Mouse (Mus musculus) mesoderm, embryonic 11.5 days (tissue): ENCODE results near the gene Myo10.

Experiments used
- DNase-seq: peaks from one replicate; pipeline ENCODE4 v3.0.0-alpha.2; 2012; ENCODE audit warnings: low read depth, low spot score

Myo10 gene

DNA sequence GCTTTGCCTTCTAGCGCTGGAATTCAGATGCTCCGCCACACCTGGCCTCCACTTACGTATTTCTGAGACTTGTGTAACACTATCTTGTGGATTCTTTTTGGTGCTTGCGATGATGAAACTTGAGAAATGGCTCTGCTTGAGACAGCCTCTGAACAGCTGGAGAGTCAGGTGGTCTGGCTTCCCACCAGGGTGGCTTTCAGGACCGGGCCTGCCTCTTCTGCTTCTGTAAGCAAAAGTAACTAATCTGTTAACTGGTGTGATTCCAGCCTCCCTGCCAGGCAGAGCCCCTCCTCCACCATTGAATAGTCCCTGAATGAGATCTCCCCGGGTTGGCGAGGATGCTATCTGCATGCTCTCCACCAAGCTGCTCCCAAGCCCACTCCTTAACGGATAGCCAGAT is 140.0 kb downstream of the Myo10 start:
- peak; percentile 71 for DNase-seq

DNA sequence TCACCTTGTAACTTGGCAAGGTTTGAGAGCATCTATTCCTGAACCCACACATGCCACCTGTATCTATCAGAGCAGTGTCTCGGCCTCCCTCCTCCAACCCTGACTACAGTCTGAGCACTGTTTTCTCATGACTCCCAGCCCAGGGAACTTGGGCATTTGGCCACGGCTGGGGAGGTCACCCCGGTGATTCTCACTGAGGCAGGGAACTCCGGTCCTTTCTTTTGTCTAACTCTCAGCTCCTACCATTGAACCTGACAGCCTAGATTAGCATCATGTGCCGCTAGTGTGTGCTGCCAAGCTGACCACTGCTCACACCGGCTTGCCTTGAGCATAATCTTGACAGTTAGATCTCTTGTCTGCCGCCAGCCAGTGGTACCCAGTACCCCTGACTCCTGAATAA is 140.8 kb downstream of the Myo10 start:
- no peak for DNase-seq

DNA sequence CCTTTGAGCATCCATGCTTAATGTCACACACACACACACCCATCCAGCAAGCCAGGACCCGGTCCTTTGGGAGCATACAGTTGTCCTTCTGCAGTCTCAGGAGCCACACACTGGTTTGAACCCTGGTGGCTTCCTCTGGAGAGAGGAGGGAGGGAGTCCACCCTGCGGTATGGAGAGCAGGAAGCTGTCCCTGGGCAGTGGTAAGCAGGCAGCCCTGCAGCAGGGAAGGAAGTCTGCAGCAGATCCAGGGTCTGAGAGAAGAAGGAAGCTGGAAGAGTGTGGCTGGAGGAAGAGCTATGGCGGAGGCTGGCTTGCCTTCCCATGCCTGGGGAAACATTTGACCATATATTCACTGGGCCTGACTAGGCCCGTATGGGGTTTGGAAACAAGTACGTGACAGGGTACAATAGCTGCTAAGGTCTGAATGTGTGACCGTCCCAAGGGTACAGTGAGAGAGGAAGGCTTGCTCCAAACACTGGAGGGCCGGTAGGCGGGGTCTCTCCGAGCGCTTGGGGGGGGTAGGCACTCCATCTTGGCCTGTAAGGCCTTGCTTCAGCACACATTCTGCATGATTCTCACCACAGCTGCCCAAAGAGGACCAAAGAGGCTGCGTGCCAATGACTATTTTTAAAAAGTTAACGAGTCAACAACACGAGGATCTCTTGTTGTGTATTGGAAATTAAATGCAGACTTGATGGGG is 142.5 kb downstream of the Myo10 start:
- no peak for DNase-seq

DNA sequence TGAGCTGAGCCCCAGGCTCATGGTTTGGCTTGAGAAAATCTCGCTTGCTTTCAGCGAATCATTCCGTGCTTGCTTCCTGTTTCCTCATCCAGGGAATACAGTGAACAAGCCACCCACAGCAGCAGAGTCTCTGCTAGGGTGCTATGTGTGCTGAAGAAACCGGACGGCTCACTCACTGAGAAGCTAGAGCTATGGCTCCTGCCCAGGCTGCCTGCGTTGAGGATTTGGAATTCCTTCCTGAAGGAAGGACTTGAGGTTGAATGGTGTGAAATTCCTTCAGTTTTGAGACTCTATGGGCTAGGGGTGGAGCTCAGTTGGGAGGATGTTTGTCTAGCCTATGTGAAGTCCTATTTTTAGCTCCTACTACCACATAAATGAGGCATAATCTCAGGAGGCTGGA is 145.5 kb downstream of the Myo10 start:
- no peak for DNase-seq

DNA sequence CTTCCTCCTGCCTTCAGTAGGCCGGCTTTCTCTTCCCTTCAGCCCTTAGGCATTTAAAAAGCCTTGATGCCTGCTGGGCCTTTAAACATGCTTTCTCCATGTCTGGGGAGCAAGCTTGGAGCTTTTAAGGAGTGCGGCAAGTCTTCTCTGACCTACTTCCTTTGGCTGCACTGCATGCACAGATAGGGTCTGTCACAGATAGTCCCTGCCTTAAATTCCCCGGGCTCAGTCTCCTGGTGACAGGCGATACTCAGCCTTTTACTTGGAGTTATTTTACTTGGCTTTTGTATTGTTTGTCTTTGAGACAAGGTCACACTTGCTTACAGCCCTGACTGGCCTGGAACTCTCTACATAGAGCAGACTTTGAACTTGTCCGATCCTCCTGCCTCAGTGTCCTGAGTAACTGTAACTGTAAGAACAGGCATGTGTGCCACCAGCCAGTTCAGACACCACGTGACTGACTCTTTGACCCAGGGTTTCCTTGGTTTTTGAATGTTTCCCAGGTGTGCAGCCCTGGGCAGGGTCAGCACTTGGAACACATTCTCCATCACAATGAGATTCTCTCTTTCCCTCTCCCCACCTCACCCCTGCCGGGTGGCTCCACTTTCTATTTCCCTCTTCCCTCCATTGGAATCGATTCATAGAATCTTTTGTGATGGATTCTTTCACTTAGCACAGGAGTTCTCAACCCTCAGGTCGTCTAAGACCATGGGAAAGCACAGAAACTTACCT is 147.4 kb downstream of the Myo10 start:
- no peak for DNase-seq

DNA sequence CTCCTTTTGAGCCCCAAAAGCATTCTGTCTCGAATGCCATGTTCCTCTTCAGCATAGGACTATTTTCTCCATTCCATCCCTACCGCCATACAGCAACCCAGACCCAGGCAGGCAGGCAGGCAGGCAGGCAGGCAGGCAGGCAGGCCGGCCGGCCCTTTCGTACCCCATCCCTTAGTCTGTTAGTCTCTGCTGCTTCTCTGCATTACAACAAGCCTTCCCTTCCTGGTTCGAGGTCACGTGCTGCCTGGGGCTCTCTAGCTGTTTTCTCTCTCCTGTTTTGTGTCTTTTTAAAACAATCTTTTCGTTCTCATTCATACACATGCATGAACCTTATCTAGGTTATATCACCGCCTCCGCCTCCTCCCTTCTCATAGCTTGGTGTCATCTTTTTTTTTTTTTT is 149.5 kb downstream of the Myo10 start:
- no peak for DNase-seq

DNA sequence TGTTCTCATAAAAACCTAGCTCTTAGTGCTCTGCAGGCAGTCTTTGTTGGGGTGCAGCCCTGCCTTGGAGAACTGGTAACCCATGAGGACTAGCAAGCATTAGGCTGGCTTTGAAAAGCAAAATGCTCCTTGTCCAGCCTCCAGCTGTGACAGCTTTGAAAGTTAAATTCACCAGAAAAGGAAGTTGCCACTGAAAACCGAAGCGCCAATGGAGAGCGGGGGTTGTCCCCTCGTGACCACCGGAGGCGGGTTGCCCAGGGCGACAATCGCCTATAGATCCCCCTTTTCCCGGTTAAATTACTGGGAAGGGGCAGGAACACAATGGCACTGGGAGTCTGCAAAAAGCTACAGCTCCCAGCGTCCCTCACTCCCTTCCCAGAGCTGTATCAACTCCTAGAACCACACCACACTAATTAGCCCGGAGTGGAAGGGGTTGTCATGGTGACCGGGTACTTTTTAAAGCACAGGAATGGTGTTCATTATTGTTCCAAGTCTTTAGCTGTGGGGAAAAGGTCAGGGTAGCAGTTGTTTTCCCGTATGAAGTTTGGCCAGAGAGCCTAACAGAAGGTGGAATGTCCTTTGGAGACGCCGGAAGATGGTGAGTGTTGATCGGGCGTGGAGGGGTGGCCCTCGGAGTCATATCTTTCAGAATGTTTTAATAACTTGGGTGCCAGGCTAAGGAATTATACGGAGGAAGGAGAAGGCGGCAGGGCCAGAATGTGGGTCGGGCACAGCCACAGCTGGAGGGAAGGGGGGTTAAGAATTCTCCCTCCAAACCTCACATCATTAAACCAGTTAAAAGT is 151.6 kb downstream of the Myo10 start:
- DNase-seq: peak; percentile 91

DNA sequence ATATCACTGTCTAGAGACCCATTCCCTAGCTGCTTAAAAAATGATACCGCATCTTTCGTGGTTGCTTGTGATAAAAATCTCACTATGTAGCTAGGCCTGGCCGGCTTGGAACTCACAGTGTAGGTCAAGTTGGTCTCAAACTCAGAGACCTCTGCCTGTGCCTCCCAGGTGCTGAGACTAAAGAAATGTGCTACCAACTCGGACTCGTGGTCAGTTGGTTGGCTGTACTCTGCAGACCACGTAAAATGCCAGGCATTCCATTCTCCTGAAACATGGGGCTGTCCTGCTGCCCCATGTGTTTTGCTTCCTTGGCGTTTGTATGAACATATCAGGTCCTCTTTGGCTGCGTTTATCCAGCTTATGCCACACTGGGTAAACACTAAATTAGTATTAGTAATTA is 156.6 kb downstream of the Myo10 start:
- DNase-seq: no peak

DNA sequence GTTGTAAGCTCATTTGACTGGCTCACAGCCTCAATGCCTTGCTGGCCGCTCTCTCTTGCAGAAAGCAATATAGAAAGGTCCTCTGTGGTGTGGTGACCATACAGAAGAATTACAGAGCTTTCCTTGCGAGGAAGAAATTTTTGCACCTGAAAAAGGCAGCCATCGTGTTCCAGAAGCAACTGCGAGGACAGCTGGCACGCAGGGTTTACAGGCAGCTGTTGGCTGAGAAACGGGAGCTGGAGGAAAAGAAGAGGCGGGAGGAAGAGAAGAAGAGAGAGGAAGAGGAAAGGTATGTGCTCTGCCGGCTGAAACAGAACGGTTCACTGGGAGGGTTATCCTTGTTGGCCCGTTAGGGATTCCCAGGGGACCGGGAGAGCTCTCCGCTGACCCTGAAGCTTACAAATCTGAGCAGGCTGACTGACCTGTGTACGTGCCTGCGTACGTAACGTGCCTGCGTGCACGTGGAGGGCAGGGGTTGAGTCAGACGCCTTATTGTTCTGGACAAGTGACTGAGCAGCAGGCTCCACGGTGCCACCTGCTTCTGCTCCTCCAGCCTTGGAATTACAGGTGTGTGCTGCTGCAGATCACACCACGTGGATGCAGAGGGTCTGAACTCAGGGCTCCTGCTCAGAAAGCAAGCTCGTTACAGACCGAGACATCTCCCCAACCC is 157.3 kb downstream of the Myo10 start:
- DNase-seq: no peak

DNA sequence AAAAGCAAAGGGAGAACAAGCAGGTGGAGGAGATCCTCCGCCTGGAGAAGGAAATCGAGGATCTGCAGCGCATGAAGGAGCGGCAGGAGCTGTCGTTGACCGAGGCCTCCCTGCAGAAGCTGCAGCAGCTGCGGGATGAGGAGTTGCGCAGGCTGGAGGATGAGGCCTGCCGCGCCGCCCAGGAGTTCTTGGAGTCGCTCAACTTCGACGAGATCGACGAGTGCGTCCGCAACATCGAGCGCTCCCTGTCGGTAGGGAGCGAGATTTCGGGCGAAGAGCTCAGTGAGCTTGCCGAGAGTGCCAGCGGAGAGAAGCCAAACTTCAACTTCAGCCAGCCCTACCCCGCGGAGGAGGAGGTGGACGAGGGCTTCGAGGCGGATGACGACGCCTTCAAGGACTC is 158.7 kb downstream of the Myo10 start:
- DNase-seq: no peak

DNA sequence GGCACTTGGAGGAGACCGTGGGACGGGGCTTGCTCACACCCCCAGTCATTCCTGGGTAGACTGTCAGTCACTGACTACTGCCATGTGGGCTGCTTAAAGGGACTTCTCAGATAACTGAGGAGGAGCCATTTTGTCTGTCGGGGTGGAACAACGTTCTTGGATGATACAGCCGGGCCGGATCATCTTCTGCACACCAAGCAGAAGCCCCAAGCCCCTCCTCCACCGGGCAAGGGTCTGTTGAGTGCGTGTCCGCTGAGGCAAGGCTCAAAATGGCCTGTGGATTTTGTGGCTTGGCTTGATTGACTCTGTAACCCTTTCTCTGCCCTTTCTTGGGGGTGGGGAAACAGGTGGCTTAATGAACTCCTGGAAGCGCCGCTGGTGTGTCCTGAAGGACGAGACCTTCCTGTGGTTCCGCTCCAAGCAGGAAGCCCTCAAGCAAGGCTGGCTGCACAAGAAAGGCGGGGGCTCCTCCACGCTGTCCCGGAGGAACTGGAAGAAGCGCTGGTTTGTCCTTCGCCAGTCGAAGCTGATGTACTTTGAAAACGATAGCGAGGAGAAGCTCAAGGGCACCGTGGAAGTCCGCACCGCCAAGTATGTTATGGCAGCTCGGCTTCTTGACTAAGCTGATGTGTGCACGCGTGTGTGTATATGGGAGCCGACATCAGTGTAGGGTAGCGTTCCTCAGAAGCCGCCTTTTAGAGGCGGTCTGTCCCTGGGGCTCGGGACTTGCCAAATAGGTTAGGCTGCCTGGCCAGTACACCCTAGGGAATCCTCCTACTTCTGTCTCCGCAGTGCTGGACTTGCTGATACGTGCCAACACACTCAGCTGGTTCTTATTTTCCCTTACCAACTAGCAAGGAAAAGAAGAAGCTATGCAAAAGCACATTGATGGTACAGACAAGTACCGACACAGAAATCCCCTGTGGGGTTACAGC is 163.4 kb downstream of the Myo10 start:
- DNase-seq: no peak

DNA sequence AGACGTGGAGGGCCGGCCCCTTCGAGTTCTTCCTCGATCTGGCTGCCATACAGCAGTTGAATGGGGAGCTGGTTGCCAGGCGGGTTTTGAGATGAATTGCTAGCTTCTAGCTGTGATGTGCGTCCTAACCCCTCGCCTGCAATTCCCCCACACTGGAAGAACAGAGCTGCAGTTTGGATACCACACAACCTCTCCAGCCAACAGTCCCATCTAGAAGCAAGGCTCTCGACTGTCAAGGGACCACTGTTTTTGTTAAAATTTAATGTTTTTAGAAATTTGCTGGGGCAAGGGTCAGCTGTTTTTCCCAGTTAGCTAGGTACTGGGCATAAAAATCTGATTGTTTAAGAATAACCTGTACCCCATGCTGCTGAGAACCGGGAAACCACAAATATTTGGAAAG is 165.1 kb downstream of the Myo10 start:
- DNase-seq: no peak

DNA sequence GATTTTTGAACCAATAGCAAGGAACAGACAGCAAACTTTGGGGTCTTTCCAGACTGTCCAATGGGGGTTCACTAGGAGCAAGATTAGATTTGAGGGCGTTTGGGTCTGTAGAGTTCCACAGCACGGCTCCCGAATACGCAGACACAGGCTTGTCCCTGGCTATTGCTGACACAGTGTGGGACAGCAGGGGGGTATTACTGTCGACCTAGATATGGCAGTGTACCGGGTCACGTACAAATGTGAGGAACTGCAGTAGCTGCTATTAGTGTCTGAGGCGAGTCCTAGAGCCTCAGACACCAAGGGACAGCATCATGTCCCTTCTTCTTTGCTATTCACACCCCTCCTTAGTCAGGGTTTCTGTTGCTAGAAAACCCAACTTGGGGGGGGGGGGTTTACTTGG is 165.6 kb downstream of the Myo10 start:
- DNase-seq: no peak

DNA sequence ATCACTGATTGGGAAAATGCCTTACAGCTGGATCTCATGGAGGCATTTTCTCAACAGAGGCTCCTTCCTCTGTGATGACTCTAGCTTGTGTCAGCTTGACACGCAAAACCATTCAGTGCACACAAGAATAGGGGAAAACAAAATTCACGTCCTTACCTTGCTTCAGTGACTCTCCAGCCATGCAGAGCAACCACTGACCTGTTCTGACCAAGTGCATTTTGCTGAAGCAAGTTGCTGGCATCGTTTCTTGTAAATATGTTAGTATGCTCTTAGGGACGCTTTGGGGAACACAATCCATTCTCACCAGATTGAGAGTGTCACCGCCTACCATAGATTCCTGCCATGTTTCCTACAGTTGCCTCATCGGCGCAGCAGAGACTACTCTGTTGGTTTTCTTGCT is 166.2 kb downstream of the Myo10 start:
- no peak for DNase-seq

DNA sequence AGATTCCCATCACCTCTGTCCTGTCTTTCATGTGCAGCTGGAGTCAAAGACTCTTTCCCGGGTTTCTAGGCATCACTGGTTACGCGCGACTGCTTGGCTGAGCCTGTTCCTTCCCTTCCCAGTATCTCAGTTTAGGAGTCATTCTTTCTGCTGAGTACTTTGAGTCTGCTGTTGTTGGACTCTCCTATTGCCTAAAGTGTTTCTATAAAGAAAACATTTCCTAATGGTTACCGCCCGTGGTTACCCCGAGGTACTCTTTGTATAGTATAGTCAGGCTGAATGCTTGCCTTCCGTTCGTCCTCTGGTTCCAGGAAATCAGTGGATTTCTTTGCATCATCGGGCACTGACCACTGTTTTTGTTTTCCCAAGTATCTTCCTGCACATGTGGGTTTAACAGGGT is 166.9 kb downstream of the Myo10 start:
- DNase-seq: no peak

DNA sequence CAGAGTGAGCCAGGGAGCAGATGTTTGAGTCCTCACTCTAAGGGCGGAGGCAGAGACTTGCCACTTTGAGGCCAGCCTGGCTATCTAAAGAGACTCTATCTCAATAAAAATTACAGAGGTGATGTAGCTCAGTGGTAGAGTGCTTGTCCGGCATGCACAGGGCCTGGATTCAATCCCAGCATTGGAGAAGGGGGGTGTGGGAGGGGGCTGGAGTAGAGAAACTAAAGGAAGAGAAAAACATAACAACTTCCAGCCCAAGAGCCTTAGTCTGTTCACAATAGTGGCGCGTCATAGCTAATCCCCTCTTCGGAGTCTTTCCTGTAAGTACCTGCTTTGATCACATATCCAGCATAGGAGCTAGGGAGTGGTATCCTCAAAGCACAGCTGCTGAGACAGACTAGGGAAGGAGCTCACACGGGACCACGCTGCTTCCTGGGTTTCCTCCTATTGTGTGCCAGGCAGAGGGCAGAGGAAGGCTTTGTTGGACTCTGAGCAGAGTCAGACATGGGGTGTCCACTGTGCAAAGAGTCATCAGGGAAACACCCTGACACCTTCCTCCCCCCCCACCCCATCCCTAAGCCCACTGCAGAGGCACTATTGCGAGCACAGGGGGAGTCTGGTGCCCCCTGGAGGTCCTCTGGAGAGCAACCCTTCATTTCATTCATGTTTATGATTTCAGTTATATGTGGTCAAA is 169.5 kb downstream of the Myo10 start:
- no peak for DNase-seq

DNA sequence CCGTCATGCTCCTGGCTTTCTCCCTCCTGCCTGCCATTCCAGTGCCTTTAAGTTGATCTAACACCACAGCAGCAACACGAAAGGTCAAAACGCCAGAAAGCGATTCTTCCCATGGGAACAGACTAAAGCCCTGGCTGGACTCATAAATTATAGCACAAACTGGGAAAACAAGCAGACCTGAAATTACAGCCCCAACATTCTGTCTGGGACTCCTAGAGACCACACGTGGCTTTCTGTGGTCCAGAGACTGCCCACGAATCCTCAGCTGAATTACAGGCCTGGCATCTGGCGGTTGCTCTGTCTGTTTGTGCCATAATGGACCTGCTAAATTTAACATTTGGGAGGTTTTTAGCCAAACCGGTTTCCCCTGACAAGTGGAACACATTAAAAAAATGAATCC is 171.8 kb downstream of the Myo10 start:
- DNase-seq: peak; percentile 71

DNA sequence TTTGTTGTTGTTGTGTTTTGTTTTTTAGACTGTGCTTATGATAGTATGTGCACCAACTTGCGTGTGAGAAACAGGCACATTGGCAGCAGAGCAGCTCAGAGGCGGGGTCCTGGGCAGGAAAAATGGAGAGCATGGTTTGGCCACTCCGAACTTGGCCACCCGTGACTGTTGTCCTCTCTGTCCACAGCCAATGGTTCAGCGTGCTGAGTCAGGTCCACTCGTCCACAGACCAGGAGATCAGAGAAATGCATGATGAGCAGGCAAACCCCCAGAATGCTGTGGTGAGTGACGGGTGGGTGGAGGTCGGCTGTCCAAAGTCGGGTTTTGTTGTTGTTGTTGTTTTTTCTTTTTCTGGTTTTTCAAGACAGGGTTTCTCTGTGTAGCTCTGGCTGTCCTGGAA is 173.2 kb downstream of the Myo10 start:
- no peak for DNase-seq

DNA sequence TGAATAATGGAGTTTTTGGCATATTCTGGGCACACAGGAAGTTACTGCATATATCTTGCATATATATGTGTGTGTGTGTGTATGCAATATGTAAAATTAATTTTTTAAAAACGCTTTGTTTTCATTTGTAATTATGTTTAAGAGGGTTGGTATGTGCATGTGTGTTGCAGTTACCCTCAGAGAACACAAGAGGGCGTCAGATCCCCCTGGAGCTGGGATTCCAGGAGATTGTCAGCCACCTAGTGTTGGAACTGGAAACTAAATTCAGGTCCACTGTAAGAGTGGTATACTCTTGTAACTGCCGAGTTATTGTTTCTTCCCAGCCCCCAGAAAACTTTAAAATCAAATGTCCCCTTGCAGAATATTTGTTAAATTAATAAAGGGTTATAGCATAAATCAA is 174.0 kb downstream of the Myo10 start:
- peak; percentile 64 for DNase-seq

DNA sequence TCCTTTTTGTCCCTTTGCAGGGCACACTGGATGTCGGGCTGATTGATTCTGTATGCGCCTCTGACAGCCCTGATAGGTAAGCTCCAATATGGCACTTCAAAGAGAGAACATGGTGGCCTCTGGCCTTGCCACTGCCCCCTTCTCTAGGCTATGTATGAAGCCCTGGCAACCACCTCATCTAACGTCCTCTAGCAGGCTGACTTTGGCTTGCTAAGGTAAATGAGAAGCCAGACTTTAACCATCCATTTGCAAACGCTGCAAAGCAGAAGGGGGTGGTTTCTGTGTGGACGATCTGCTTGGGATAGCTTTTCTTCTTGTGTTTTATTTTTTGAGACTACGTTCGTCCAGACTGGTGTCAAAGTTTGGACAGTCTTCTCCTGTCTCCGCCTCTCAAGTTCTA is 174.9 kb downstream of the Myo10 start:
- DNase-seq: no peak
